Mouse (Mus musculus) c-Kit-positive CD71-positive TER-119-positive erythroid progenitor cells, embryonic 14.5 days (primary cell): ENCODE results near the gene Mlst8.

Experiments used
- DNase-seq: peaks from one replicate; pipeline ENCODE4 v3.0.0-alpha.2; 2013; ENCODE audit warnings: low spot score

Mlst8 gene

GRCm38 (mm10) chr17:24478663-24479380 lies at the start of gene Mlst8:
Gene Mlst8, minus strand, starts transcription at chr17:24479078.
- DNase-seq = peak; percentile 98

GRCm38 (mm10) chr17:24528560-24528918 lies 49.7 kb upstream of the Mlst8 start:
- peak; percentile 31 for DNase-seq

DNA sequence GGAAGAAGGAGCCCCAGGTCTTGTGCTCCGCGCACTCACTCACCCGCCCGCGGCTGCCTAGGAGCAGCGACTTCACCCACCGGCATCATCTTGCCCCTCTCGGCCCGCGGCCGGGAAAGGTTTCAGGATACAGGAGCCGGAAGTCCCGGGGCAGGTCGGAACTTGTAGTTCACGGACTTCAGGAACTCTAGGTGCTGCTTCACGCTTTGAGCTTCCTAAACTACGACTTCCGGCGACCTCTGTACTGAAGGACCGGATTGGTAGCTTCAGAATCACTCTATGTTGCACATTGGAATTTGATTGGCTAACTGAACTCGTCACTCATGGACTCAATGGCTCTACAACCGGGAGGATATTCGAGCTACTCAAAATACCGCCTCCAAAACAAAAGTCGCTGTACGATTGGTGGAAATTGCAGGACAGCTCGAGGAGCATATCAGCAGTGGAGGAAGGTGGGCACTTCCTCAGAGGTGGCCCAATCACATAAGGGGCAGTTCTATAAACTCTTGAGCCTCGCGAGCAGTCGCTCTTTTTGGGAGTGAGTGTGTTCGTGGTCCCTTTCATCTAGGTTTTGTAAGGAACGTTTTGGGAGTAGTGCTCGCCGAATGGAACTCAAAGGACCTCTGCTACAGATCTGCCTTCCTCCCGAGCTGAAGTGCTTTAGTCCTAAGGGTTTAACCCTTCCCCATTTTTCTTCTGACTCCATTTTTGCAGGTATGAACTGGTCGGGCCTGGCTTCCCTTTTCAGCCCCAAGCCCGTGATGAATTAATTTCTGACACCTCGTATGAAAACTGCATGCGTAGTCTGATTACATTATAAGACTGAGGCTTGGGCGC lies 49.1 kb upstream of the Mlst8 start, which contains the start of gene Traf7:
Gene Traf7, minus strand, starts transcription at position 216 of the 837 bp plus-strand sequence.
- DNase-seq = peak; percentile 100

DNA sequence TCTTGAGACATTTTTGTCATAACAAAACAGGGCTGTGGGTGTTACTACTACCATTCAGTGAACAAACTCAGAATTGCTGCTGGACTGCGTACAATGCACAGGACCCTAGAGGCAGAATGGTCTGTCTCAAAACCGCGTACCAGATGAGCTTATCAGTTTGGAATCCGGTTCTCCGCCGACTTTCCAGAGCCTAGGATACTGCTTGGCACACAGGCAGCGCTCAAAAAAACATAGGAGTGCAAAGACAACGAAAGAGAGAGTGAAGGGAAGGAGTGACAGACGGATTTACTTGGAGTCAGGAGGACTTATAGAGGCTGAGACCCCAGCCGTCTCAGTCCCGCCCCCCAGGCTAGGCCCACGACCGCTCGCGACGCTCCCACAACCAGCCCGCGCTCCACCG lies 48.4 kb upstream of the Mlst8 start:
- DNase-seq = peak; percentile 36

GRCm38 (mm10) chr17:24524734-24525133 lies 45.9 kb upstream of the Mlst8 start:
- DNase-seq = no peak

- DNase-seq = no peak
These were observed 41.6 kb upstream of the Mlst8 start for GRCm38 (mm10) chr17:24520450-24520849.

DNA sequence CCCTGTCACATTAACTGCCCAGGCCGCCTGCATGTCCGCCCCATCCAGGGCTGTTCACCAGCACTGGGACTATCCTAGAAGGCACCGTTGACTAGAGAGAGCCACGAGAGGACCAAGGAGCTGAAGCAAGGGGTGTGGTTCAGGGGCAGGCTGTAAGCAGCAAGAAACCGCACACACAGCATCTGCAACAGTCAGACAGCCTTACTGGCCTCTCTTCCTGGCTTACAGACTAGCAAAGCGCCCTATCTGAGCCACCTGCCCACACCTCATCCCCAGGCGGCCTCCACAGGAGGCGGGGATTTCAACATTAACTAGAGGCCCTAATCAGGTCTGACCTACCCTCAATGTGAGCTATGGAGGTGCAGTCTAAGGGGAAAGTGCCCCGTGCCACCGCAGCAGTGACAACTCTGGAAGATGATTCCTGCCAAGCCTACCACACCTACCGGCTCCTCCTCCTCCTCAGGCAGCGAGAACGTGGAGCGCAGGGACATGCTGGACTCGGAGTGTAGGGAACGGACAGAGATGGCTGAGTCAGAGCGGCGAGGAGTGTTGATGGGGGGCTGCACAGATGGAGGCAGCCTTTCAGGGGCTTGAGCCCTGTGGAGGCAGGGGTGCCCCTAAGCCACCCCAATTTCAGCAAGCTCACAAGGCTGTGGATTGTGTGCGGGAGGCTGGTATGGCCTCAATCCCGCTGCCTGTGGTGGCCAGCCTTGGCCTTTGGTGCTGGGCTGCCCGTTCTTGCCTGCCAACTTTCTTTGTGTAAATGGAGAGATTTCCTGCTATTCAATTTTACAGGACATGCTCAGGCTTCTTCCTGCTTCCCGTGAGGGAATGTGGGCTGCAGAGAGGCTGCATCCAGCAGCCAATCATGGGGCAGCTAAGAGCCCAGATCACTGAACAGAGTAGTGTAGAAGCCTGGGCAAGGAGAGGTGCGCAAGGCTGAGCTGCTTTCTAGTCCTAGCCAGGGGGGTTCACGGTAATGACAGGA lies 35.7 kb upstream of the Mlst8 start:
- DNase-seq = no peak

- DNase-seq = no peak
These were observed 34.7 kb upstream of the Mlst8 start for GRCm38 (mm10) chr17:24513609-24514008.

DNA sequence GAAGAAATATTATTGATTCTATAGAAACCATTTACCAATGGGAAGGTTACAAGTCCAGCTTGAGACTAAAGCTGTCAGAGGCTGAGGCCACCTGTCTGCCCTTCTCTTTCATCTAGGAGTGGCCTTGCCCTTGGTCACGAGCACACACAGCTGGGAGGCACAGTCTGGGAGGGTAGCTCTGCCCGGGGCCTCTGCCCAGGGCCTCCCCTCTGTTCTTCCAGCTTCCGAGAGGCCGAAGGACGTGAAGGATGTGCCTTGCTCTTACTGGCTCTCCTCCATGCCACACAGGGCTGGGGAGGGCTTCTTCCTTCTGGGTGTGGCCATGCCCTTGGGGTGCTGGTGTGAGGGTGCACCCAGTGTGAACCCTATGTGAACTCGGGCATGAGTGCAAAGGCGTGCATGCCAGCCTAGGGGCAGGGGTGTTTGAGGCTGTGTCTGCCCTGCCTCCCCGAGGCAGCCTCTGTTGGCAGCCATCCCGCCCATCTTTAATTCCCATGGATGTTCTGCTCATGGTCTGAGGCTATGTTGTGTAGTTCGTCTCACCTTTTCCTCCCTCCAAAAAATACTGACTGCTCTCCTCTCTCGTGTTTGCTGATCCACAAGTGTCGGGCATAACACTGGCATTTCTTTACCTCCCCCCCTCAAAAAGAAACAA lies 29.1 kb upstream of the Mlst8 start:
- no peak for DNase-seq

DNA sequence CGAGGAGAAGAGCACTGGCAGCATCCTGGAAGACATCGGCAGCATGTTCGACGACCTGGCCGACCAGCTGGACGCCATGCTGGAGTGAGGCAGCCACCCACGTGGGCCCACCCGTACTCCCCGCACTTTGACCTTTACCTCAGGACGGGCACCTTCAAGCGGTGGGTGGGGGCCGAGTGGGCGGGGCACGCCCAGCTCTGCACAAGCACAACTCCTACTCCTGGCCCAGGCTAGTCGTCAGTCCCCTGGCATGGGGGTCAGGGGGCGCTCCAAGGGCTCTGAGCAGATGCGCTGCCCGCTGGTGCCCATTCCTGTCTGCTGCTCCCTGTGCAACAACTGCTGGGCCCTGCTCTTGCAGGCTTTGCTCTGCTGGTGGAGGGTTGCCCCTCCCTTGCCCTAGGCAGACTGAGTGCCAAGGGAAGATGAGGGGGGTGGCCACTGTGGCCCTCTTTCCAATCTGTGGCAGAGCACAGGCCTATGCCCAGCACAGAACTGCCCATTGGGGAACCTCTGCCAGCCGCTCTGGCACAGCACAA lies 28.3 kb upstream of the Mlst8 start:
- DNase-seq = no peak

GRCm38 (mm10) chr17:24506332-24507070 lies 27.6 kb upstream of the Mlst8 start:
- no peak for DNase-seq

GRCm38 (mm10) chr17:24505286-24505955 lies 26.5 kb upstream of the Mlst8 start:
- DNase-seq = no peak

DNA sequence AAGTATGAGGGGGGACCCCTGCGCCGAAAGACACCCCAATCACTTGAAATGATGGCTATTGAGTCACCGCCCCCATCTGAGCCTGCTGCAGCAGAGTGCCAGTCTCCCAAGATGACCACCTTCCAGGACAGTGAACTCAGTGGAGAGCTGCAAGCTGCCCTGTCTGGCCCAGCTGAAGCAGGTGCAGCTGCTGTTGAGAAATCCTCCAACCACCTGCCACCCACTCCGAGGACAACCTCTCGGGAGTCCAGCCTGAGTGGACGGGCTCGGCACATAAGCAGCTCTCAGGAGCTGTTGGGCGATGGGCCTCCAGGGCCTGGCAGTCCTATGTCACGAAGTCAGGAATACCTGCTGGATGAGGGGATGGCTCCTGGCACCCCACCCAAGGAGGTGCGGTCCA lies 25.2 kb upstream of the Mlst8 start:
- no peak for DNase-seq

DNA sequence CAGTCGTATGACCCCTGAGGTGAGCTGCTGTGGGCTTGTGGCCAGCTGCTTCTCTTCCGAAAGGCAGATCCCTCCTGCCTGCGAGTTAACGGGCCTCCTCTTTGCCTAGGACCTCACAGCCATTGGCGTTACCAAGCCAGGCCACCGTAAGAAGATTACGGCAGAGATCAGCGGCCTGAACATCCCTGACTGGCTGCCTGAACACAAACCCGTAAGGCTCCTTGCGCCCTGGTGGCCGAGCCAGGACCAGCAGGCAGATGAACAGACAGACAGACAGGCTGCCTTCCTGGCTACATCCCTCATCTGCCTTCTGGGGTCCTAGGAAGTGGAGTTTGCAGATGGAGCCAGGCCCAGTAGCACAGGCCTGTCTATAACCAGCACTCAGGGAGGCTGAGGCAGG lies 23.3 kb upstream of the Mlst8 start:
- DNase-seq = no peak

- no peak for DNase-seq
These were observed 17.1 kb upstream of the Mlst8 start for GRCm38 (mm10) chr17:24496026-24496425.

GRCm38 (mm10) chr17:24495443-24495842 lies 16.6 kb upstream of the Mlst8 start:
- DNase-seq = no peak

DNA sequence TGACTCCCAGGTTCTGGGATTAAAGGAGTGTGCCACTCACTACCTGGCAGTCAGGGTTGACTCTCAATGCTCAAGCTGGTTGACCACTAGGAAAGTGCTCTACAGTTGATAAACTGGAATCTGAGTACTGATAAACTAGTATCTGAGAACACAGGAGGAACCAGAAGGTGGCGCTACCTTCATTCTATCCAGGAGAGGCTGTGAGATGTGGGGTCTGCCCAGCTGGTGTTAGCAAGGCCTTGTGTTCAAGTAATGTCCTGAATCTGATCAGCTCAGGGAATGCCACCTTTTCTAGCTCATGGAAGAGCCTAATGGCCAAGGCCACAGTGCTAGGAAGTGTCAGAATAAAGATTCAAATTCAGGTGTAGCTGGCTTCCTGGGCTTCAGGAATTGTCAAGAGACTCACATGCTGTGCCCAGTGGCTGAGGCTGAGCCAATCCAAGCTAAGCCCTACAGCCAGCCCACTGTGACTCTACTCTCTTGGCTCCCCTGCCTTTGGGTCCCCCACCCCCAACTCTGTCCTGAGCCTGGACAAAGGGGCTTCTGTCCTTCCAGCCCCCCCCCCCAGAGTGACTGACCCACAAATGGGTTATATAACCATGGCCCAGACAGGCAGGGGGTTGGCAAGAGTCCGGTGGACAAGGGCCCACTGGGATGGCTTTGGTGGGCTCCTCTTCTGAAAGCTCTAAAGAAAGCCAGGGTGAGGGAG lies 15.9 kb upstream of the Mlst8 start:
- DNase-seq = peak; percentile 60

- no peak for DNase-seq
These were observed 11.5 kb upstream of the Mlst8 start for GRCm38 (mm10) chr17:24490399-24490798.

- DNase-seq = no peak
These were observed 10.6 kb upstream of the Mlst8 start for GRCm38 (mm10) chr17:24489265-24490030.
